Mouse (Mus musculus) olfactory bulb, adult 2 months (tissue): ENCODE results near the gene Prkcb.

Experiments
- CTCF ChIP-seq: fragments of 200-500 bp; IDR thresholded peaks from 2 replicates; pipeline ENCODE4 v1.5.1; 2012; ENCODE audit warnings: low read depth, mild to moderate bottlenecking, low read length, moderate library complexity; ENCODE audit not compliant: insufficient read depth
- POLR2A ChIP-seq: fragments of 200-500 bp; IDR thresholded peaks from 2 replicates; pipeline ENCODE4 v1.6.1; 2012; ENCODE audit warnings: mild to moderate bottlenecking, low read depth, low read length, moderate library complexity; ENCODE audit not compliant: insufficient read depth

DNA sequence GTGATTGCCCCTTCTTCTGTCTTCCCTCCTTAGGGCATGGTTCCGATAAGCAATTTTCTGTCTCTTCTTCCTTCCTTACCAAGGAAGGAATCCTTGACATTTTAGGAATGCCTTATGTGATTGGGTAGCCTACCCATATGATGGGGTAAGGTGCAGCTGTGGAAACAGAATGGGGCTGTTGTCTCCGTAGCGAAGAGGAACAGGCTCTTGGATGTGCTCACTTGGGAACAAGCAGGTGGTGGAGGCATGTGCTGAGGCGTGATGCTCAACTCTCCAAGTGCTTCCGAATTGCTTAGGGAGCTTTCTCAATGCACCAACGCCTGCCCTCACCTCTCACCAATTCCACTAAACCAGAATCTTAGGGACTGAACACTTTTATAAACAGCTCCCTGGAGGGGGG lies 124.7 kb downstream of the Prkcb start:
- no peak for TF ChIP-seq CTCF
- no peak for TF ChIP-seq POLR2A
